Mouse (Mus musculus): Measurements from ENCODE around the gene Usp49.
"Not testable (repeated sequence)": the region's sequence is repeated elsewhere in the genome, so short reads cannot be mapped to it uniquely, and the experiment has no call there.

Gene Usp49

GRCm38 (mm10) chr17:47630678-47631065 lies at the start of gene Usp49:
Gene Usp49, plus strand, starts transcription at chr17:47630690.
- no peak for DNase-seq (ENCODE audit: low spot score)

DNA sequence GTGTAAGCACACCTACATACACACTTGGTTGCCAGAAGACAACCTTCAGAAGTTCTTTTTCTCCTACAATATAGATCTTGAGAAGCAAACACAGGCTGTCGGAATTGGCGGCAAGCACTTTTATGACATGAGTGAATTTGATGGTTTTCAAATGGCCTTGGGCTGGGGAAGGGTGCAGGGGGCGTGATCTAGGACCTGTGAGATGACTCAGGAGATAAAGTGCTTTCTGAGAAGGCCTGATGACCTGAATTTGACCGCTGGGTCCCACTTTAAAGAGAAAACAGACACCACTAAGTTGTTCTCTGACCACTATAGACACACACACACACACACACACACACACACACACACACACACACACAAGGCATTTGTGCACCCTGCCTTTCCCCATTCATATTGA lies 49.5 kb upstream of the Usp49 start:
- no peak for DNase-seq (ENCODE audit: low spot score)

- no peak for DNase-seq (ENCODE audit: low spot score)
Measured at GRCm38 (mm10) chr17:47588517-47588916, 42.0 kb upstream of the Usp49 start.

DNA sequence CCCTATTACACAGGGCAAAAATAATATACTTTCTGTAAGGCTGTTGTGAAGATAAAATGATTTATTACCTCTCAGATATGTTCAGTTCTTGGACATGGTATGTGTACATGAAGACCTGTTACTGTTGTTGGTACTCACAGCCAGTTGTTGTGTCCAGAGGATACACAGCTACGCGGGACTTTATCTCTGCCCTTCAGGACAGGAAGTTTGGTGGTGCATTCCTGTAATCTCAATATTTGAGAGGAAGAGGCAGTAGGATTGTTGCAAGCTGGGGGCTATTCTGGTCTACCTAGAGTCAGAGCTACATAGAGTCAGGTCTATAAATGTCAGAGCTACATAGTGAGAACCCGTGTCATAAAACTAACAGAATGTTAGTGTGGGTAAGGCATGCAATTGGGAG lies 39.4 kb upstream of the Usp49 start:
- no peak for DNase-seq (ENCODE audit: low spot score)

DNA sequence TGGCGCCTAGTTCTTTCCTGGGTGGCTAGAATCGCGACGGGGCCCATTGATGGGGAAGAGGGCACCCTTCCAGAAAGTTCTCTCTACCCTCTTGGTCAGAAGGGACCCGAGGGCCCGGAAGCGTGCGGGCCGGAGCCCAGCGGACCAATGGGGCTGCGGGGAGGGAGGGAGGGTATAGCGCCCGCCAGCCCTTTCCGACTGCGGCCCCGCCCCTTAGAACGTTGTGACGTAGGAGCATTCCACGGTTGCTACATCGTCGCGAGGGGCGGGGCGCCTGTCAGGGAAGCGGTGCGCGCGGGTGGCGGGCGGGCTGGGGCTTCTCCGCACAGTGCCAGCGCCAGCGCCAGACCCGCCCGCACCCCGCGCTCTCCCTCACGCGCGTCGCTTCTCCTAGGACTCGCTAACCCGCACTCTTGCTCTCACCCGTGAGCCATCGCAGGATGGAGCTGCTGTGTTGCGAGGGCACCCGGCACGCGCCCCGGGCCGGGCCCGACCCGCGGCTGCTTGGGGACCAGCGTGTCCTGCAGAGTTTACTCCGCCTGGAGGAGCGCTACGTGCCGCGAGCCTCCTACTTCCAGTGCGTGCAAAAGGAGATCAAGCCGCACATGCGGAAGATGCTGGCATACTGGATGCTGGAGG lies 37.2 kb upstream of the Usp49 start:
- peak; percentile 71 for DNase-seq (ENCODE audit: low spot score)

GRCm38 (mm10) chr17:47593854-47594182 lies 36.7 kb upstream of the Usp49 start:
- no peak for DNase-seq (ENCODE audit: low spot score)

DNA sequence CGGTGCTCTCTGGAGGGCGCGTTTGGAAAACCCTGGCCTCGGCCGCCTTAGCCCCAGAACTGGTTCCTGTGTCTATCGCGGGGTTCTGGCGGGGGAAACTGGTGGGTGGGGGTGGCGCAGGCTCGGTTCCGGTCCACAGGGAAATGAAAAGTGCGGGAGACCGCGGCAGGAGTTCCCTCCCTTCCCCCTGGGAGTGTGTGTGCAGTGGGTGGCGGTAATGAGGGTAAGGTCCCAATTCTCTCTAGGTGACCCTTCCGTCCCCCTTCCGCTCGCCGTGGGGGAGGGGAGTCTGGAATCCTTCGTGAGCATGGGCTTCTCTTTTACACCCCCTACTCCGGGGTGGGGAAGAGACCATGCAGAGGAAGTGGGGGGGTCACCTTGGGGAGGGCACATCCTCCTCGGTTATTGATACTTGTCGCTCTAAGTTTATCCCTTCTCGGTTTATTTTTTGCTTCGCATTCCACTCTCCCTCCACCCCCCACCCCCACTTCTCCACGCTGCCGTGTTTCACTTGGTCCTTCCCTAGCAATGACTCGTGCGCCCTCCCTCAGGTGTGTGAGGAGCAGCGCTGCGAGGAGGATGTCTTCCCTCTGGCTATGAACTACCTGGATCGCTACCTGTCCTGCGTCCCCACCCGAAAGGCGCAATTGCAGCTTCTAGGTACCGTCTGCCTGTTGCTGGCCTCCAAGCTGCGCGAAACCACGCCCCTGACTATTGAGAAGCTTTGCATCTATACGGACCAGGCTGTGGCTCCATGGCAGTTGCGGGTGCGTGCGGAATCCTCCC lies 36.1 kb upstream of the Usp49 start:
- no peak for DNase-seq (ENCODE audit: low spot score)

- DNase-seq (ENCODE audit: low spot score), result no peak
Measured at GRCm38 (mm10) chr17:47594969-47595247, 35.6 kb upstream of the Usp49 start.

DNA sequence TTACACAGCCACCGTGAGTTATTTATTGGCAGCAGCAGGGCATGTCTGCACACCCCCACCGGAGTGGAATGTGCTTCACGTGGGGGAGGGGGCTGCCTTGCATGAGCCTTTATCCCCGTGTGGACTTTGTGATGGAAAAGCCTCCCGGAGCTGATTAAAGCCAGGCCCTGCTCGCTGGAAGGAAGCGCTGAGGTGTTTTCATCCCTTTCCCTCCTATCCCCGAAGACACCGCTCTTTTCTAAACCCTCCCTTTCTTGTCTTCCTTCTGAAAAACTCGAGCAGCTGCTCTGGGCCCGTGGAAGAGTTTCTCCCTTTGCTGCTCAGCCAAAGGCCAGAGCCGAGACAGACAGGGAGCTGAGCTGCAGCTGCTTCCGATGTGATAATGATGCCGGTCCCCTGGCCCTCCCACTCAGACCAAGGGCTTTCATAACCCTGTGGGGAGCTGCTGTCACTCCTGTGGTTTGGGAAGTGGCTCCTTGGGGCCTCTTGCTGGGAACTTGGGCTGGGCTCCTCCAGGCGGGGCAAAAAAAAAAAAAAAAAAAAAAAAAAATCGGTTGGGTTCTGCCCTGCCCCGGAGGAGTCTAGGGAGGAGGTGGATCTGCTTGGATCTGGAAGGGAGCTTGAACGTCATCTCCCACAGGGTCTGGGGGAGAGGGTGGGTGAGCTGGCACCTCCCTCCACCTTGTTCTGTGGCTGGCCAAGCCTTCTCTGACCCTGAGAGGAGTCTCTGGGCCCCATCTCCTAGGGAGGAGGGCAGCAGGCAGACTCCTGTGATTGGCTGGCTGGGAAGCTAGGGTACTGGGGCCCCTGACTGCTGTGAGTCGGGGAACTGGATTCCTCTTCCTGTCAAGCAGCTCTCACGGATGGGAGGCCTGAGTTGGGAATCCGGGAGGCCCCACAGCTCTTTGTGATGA lies 35.0 kb upstream of the Usp49 start:
- no peak for DNase-seq (ENCODE audit: low spot score)

DNA sequence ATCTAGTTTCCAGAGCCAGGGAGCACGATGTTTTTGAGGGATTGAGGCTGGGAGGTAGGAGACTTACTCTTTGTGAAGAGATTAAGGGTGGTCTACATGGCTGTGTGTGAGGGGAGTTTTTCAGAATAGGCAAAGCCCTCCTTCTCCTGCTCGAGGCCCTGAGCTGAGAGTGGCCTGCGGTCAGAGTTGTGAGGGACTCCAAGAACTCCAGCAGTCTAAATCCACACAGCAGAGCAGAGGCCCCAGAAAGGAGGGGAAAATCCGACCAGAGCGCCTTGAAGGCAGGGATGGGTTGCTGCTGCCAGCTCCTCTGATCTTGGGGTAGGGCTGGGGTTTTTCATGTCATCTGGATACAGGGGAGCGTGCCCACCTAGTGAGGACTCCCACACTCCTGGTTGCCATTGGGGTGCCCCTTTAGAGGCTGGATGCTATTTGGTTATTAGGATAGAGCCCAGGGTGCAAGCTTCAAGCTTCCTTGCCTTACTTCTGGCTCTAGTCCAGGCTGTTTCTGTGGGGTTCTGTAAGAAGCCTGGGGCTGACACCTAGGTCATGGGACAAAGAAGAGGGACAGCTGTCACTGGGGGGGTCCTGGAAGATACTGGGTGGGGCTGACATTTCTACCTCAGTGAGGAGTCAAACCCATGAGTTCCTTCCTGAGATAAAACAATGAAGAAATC lies 34.2 kb upstream of the Usp49 start:
- DNase-seq (ENCODE audit: low spot score), result no peak

DNA sequence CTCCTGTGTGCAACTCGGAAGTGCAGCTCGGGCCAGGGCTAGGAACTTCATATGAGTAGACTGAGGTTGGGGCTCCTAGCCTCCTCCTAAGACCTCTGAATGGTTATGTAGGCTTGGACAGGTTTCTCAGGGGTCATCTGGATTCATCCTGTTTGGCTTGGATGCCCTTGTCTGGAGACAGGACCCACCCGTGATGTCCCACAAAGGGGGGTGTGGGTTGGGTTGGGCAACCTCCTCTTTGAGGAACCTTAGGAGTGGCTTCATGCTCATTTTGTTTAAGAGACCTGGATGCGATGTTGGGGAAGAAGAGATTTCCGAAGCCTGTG lies 33.7 kb upstream of the Usp49 start:
- no peak for DNase-seq (ENCODE audit: low spot score)

GRCm38 (mm10) chr17:47597261-47597660 lies 33.2 kb upstream of the Usp49 start:
- no peak for DNase-seq (ENCODE audit: low spot score)

- no peak for DNase-seq (ENCODE audit: low spot score)
Measured at GRCm38 (mm10) chr17:47597838-47598579, 32.5 kb upstream of the Usp49 start.

- not testable (repeated sequence) for DNase-seq (ENCODE audit: low spot score)
Measured at GRCm38 (mm10) chr17:47598580-47599304, 31.7 kb upstream of the Usp49 start.

- DNase-seq (ENCODE audit: low spot score), result no peak
Measured at GRCm38 (mm10) chr17:47599511-47600297, 30.8 kb upstream of the Usp49 start.

GRCm38 (mm10) chr17:47600601-47601388 lies 29.7 kb upstream of the Usp49 start:
- no peak for DNase-seq (ENCODE audit: low spot score)

DNA sequence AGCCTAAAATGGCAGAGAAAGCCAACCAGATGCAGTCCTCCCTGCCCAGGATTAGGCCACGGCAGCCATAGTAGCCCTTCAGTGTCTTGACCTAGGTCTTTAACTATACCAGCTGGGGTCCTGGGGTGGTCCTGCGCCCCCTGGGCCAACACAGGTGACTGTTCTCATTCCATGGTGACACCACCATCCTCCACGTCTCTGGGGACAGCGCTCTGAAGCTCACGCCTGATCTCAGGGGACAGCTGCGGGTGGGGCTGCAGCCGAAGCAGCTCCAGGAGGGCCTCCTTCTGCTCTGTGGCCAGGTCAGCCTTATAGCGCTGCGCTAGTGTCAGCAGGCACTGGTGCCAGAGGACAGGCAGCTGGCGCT lies 29.1 kb upstream of the Usp49 start:
- no peak for DNase-seq (ENCODE audit: low spot score)

- no peak for DNase-seq (ENCODE audit: low spot score)
Measured at GRCm38 (mm10) chr17:47602289-47602688, 28.2 kb upstream of the Usp49 start.

GRCm38 (mm10) chr17:47606220-47606619 lies 24.3 kb upstream of the Usp49 start:
- no peak for DNase-seq (ENCODE audit: low spot score)

DNA sequence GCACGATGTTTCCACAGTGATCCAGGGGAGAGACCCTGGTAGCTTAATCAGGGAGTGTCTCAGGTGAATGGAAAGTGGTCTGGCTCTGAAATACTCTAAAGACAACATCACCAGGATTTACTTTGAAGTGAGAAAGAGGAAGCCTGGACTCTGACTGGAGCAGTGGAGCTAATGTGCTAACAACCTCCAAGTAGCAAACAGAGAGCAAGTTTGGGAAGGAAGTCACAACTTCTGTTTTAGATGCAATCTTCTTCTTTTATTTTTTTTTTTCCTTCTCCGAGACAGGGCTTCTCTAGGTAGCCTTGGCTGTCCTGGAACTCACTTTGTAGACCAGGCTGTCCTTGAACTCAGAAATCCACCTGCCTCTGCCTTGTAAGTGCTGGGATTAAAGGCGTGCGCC lies 21.3 kb upstream of the Usp49 start:
- no peak for DNase-seq (ENCODE audit: low spot score)
